Mouse (Mus musculus) kidney, postnatal 0 days (tissue): Measurements from ENCODE around the gene Swsap1. TPM values are rescaled to one million over a fixed set of nuclear protein-coding genes. Genes with fewer than 3 reads are reported as not detected.

Experiments used
- ATAC-seq: fragments of 200-750 bp; cut with Nextera tagmentation; replicated peaks from 2 replicates; pipeline ENCODE4 v1.8.0; 2017; ENCODE audit warnings: low read depth, moderate number of reproducible peaks, moderate TSS enrichment, moderate library complexity; ENCODE audit not compliant: low FRiP score
- DNase-seq: peaks from one replicate; pipeline ENCODE4 v3.0.0-alpha.2; 2016; ENCODE audit warnings: low spot score
- H3K27ac ChIP-seq: fragments of 300-500 bp; sonication (generic); 2 replicates; pipeline ENCODE4 v1.5.1; 2014; ENCODE audit warnings: mild to moderate bottlenecking
- H3K27me3 ChIP-seq: fragments of 300-500 bp; sonication (generic); 2 replicates; pipeline ENCODE4 v1.6.1; 2014; ENCODE audit warnings: low read length, mixed read lengths; ENCODE audit not compliant: insufficient read depth
- H3K36me3 ChIP-seq: fragments of 300-500 bp; sonication (generic); 2 replicates; pipeline ENCODE4 v1.6.1; 2014; ENCODE audit warnings: low read length, mixed read lengths; ENCODE audit not compliant: insufficient read depth
- H3K4me1 ChIP-seq: fragments of 300-500 bp; sonication (generic); replicated peaks from 2 replicates; pipeline ENCODE4 v1.6.1; 2014; ENCODE audit warnings: antibody characterized with exemption, low read length, mixed read lengths; ENCODE audit not compliant: insufficient read depth
- H3K4me2 ChIP-seq: fragments of 300-500 bp; sonication (generic); 2 replicates; pipeline ENCODE4 v1.6.1; 2014; ENCODE audit warnings: mild to moderate bottlenecking, low read length, moderate library complexity, mixed read lengths
- H3K4me3 ChIP-seq: fragments of 300-500 bp; sonication (generic); replicated peaks from 2 replicates; pipeline ENCODE4 v1.5.1; 2014; ENCODE audit warnings: low read depth, low read length
- H3K9ac ChIP-seq: fragments of 300-500 bp; sonication (generic); 2 replicates; pipeline ENCODE4 v1.6.1; 2014; ENCODE audit warnings: low read depth, low read length
- H3K9me3 ChIP-seq: fragments of 300-500 bp; sonication (generic); replicated peaks from 2 replicates; pipeline ENCODE4 v1.6.1; 2016; ENCODE audit warnings: low read length, inconsistent platforms, mixed read lengths
- CTCF ChIP-seq: IDR thresholded peaks from 2 replicates; pipeline ENCODE4 v1.5.1; 2016; ENCODE audit warnings: antibody characterized with exemption, low read depth, mild to moderate bottlenecking, moderate library complexity
- WGBS: fragments of 180-500 bp; shearing (Covaris S2); extraction: QIAGEN DNeasy Blood & Tissue Kit; methylation state at CpG from one replicate; pipeline ENCODE4 v1.1.7; 2014; 5-methylcytosine and 5-hydroxymethylcytosine counted together
- polyA plus RNA-seq: library from polyadenylated mRNA; unstranded; fragments of >200 nt; fragmentation: Nextera tagmentation; extraction: Ambion mirVana; gene quantifications from 2 replicates; pipeline ENCODE4 v1.2.1, GENCODE M21; 2015

The Swsap1 gene
- polyA plus RNA-seq, 1 experiment from 2014 or later = 7.5 TPM

DNA sequence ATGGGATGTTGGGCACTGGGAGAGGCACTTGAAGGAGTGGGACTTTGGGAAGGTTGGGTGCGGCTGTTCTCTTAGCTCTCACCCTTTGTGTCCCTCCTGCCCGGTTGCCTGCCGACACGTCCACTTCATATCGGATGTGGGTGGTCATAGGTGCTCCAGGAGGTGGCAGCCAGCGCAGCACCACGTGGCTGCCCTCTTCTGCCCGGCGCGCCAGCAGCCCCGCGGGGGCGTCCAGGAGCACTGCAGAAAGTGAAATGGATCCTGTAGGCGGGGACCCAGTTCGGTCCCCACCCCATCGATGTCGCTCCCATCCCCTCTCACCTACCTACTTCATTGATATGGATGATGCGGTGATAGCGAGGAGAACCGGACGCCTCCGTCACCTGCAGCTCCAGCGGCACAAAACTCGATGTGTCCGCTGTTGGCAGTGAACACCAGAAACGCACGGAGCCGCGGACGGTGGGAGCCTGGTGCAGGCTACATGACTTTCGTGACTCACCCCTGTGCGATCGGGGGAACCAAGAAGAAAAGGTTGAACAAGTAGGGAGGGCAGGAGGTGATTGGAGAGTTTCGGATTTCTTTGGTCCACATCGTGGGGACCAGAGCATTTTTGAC is 5.9 kb downstream of the Swsap1 start:
- H3K4me1 ChIP-seq = peaks cover 29% of the 10 kb centered on the region
- H3K4me2 ChIP-seq = peak overlapping the region; percentile 89
- no peak; the same call in 1 of the 2 replicates for TF ChIP-seq CTCF
- no peaks in the 10 kb centered on the region for H3K36me3 ChIP-seq
- under 1% methylated on average over 35 of the region's 35 CpGs for WGBS
- H3K9ac ChIP-seq = peak overlapping the region; percentile 50; the same call in 1 of the 2 replicates
- H3K27me3 ChIP-seq = 0 out of 2 replicates have a peak, but pooled peaks cover 6% of the 10 kb centered on the region
- H3K9me3 ChIP-seq = no peaks in the 10 kb centered on the region
- ATAC-seq (no peak), DNase-seq (no peak)
- peak overlapping the region; percentile 51 for H3K4me3 ChIP-seq
- no peak overlapping the region for H3K27ac ChIP-seq

DNA sequence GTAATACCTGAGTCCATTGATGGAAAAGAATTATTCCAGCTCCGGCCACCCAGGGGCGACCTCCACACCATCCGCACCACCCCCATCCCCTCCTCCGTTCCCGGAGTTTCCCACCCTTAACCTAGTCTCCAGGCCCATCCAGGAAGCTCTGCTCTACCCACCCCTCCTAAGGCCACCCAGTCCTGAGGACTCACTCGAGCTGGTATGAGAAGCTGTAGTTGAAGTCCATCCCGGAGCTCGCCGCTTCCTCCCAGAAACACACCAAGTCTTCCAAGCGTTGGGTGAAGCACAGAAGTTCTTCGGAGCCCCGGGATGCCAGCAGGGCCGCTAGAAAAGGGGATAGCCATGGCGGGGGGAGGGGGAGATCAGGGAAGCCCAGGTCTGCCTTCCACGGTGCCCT is 6.5 kb downstream of the Swsap1 start:
- peak overlapping the region; percentile 51 for H3K4me3 ChIP-seq
- peak overlapping the region; percentile 89 for H3K4me2 ChIP-seq
- H3K9ac ChIP-seq = peak overlapping the region; percentile 50
- ATAC-seq (peak; percentile 35), DNase-seq (peak; percentile 24)
- H3K36me3 ChIP-seq = no peaks in the 10 kb centered on the region
- TF ChIP-seq CTCF = no peak; the same call in 1 of the 2 replicates
- H3K27ac ChIP-seq = 0 out of 2 replicates have a peak overlapping the region, but pooled peaks have one; percentile 16
- 0% methylated on average over 15 of the region's 15 CpGs for WGBS
- H3K4me1 ChIP-seq = peaks cover 29% of the 10 kb centered on the region
- 0 out of 2 replicates have a peak, but pooled peaks cover 6% of the 10 kb centered on the region for H3K27me3 ChIP-seq
- H3K9me3 ChIP-seq = no peaks in the 10 kb centered on the region

DNA sequence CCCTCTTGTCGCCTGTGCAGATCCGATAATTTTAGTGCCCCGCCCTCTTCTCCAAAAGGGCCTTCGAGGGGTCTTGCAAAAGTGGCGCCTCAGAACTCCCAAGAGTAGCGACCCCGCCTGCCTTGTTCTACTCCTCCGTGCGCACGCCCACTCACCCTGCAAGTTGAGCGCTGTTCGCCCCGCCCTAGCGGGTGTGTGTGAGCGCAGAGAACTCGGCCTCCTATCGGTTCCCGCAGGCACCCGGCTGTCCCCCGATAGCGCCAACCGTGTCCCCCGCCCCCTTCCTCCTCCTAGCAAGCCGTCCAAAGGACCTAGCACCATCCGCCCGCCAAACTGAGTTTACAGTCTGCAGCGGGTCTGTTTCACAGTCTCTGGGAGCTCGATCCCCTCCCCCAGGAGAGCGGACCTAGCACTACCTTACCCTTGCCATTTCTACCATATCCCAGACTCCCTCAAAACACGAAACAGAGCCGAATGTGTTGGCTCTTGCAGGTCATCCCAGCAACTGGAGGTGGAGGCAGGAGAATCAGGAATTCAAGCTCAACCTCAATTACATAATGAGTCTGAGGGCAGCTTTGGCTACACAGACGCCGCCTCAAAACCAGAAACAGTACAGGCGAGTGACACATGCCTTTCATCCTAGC is 7.0 kb downstream of the Swsap1 start:
- DNase-seq (peak; percentile 87), ATAC-seq (peak; percentile 48)
- Histone ChIP-seq H3K9me3 (no peaks in the 10 kb centered on the region), H3K4me3 (peak overlapping the region; percentile 51), H3K9ac (peak overlapping the region; percentile 50), H3K27me3 (0 out of 2 replicates have a peak, but pooled peaks cover 6% of the 10 kb centered on the region), H3K27ac (0 out of 2 replicates have a peak overlapping the region, but pooled peaks have one; percentile 16), H3K4me1 (peaks cover 29% of the 10 kb centered on the region), H3K4me2 (peak overlapping the region; percentile 89), H3K36me3 (no peaks in the 10 kb centered on the region)
- 5% methylated on average over 34 of the region's 34 CpGs for WGBS
- TF ChIP-seq CTCF = peak; percentile 36; the same call in 1 of the 2 replicates

DNA sequence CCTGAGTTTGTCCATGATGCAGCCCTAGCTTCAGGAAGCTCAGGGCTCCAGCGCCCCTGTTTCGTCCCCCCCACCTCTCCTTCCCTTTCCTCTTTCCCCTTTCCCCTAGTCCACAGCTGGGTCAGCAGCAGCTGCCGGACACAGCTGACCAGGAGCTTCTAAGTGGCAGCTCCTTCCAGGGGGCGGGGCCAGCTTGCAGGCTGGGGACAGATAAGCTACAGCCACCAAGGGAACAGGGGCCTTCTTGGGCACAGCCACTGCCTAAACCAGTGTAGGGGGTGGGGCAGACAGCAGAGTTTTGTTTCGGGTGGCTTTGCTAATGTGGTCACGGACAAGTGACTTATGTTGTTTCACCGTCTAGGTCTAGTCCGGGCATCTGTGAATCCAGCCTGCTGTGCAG is 7.9 kb downstream of the Swsap1 start, which contains the start of gene Epor:
Gene Epor, minus strand, starts transcription at position 90 of the 400 bp plus-strand sequence.
- peak; percentile 73 for DNase-seq
- Histone ChIP-seq H3K4me2 (peak within 1 kb of the TSS; percentile 89), H3K9ac (peak within 1 kb of the TSS; percentile 50), H3K4me1 (peaks cover 29% of the 10 kb centered on the region), H3K27ac (peak within 1 kb of the TSS; percentile 20; the same call in 1 of the 2 replicates), H3K4me3 (peak within 1 kb of the TSS; percentile 51), H3K27me3 (0 out of 2 replicates have a peak, but pooled peaks cover 6% of the 10 kb centered on the region), H3K9me3 (no peaks in the 10 kb centered on the region), H3K36me3 (no peaks in the 10 kb centered on the region)
- ATAC-seq = peak; percentile 9; the same call in 1 of the 2 replicates
- 12% methylated on average over 8 of the region's 8 CpGs for WGBS
- TF ChIP-seq CTCF = no peak

DNA sequence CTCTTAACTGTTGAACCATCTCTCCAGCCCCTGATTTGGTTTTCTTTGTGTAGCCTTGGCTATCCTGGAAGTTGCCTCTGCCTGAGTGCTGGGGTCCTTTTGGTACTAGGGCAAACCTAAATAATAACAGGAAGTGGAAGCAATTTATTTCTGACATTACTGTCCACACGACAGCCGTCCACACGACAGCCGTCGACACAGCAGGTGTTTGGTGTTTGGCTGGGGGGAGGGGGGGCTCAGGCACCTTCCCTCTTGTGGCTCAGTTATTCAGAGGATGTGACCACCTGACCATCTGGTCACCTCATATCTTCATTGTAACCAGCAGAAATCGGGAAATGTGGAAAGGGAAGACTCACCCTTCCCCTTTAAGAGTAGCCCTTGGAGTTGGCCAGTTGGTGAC is 13.3 kb downstream of the Swsap1 start:
- H3K27ac ChIP-seq = no peak overlapping the region
- no peaks in the 10 kb centered on the region for H3K4me1 ChIP-seq
- DNase-seq (no peak), ATAC-seq (no peak)
- no peak overlapping the region for H3K9ac ChIP-seq
- no peak overlapping the region for H3K4me3 ChIP-seq
- 36% methylated on average over 6 of the region's 6 CpGs for WGBS
- TF ChIP-seq CTCF = no peak
- peaks cover 12% of the 10 kb centered on the region; the same call in 1 of the 2 replicates for H3K36me3 ChIP-seq
- no peak overlapping the region for H3K4me2 ChIP-seq
- no peaks in the 10 kb centered on the region for H3K27me3 ChIP-seq
- no peaks in the 10 kb centered on the region for H3K9me3 ChIP-seq

DNA sequence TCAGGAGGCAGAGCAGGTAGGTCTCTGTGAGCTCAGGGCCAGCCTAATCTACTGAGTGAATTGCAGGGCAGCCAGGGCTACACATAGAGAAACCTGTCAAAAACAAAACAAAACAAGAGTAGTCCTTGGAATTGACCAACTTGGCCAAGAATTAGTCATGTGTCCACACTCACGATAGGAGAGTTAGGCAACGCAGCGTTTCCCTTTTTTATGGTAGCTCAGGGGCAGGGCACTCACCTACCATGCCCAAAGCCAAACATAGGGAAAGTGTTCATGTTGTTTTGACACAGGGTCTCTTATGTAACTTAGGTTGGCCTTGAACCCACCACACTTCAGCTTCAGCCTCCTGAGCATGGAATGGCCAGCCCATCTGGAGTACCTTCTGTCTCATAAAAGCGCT is 13.7 kb downstream of the Swsap1 start:
- 80% methylated on average over 4 of the region's 4 CpGs for WGBS

More for the DNA sequence above, 13.7 kb downstream of the Swsap1 start:
- Histone ChIP-seq H3K9me3 (no peaks in the 10 kb centered on the region), H3K36me3 (peaks cover 15% of the 10 kb centered on the region; the same call in 1 of the 2 replicates), H3K27ac (no peak overlapping the region), H3K4me2 (no peak overlapping the region), H3K9ac (no peak overlapping the region), H3K27me3 (no peaks in the 10 kb centered on the region), H3K4me1 (no peaks in the 10 kb centered on the region), H3K4me3 (no peak overlapping the region)
- no peak for ATAC-seq
- no peak for DNase-seq
- no peak for TF ChIP-seq CTCF
